Mouse (Mus musculus) mouse embryonic stem cell (cell line): ENCODE data around the gene Apob.

Source experiments
- in situ Hi-C, 2 experiments: fragments of 300-500 bp; cut with MboI; formaldehyde crosslinking; loops; 1 replicate in 1 of 2; 3 replicates in 1 of 2; pipeline ENCODE4 v1.14.3; 2019 to 2020; ENCODE audit warnings: low sequenced_read_pairs in 2 of 2, low pct_unique_long_range_greater_than_20kb in 1 of 2, mixed read lengths in 1 of 2; ENCODE audit not compliant: unreplicated experiment in 1 of 2

The Apob gene

GRCm38 (mm10) chr12:7977466-7978189 is at the start of gene Apob:
Apob (plus strand) TSS chr12:7977648.
- in situ Hi-C loops = no loop called here

GRCm38 (mm10) chr12:7932405-7932920 is 45.0 kb upstream of the Apob start:
- in situ Hi-C loops = no loop called here

GRCm38 (mm10) chr12:7950098-7950745 is 27.2 kb upstream of the Apob start:
- in situ Hi-C loops = no loop called here

- in situ Hi-C loops = no loop called here
Measured at GRCm38 (mm10) chr12:7958851-7959250, 18.6 kb upstream of the Apob start.

- in situ Hi-C loops = no loop called here
Measured at GRCm38 (mm10) chr12:7959310-7959918, 18.0 kb upstream of the Apob start.

GRCm38 (mm10) chr12:7962314-7962927 is 15.0 kb upstream of the Apob start:
- in situ Hi-C loops = no loop called here

GRCm38 (mm10) chr12:7967221-7967620 is 10.2 kb upstream of the Apob start:
- in situ Hi-C loops = no loop called here

- in situ Hi-C loops = no loop called here
Measured at GRCm38 (mm10) chr12:7970301-7970700, 7.1 kb upstream of the Apob start.

GRCm38 (mm10) chr12:7970817-7971216 is 6.6 kb upstream of the Apob start:
- in situ Hi-C loops = no loop called here

- in situ Hi-C loops = no loop called here
Measured at GRCm38 (mm10) chr12:7971736-7972135, 5.7 kb upstream of the Apob start.

- in situ Hi-C loops = no loop called here
Measured at GRCm38 (mm10) chr12:7973773-7974322, 3.6 kb upstream of the Apob start.

GRCm38 (mm10) chr12:7978190-7978884 is 889 bp downstream of the Apob start:
- in situ Hi-C loops = no loop called here

GRCm38 (mm10) chr12:7984411-7984810 is 7.0 kb downstream of the Apob start:
- in situ Hi-C loops = no loop called here

GRCm38 (mm10) chr12:7990804-7991203 is 13.4 kb downstream of the Apob start:
- in situ Hi-C loops = no loop called here

- in situ Hi-C loops = no loop called here
Measured at GRCm38 (mm10) chr12:7991570-7991969, 14.1 kb downstream of the Apob start.

GRCm38 (mm10) chr12:8020931-8021330 is 43.5 kb downstream of the Apob start:
- in situ Hi-C loops = no loop called here

- in situ Hi-C loops = no loop called here
Measured at GRCm38 (mm10) chr12:8029520-8029919, 52.1 kb downstream of the Apob start.

- in situ Hi-C loops = no loop called here
Measured at GRCm38 (mm10) chr12:8030057-8030456, 52.6 kb downstream of the Apob start.
